Mouse (Mus musculus) E14TG2a.4 (cell line): ENCODE measurements around the gene Xpnpep2.

ENCODE experiments used
- H3K27me3 ChIP-seq: 2 replicates; pipeline ENCODE4 v1.6.1; 2014; ENCODE audit warnings: low read length, control low read depth; ENCODE audit not compliant: insufficient read depth
- H3K36me3 ChIP-seq: 2 replicates; pipeline ENCODE4 v1.6.1; 2014; ENCODE audit warnings: low read length, control low read depth; ENCODE audit not compliant: insufficient read depth
- H3K4me1 ChIP-seq: replicated peaks from 2 replicates; pipeline ENCODE4 v1.6.1; 2014; ENCODE audit warnings: low read depth, low read length, control low read depth
- H3K4me3 ChIP-seq: replicated peaks from 2 replicates; pipeline ENCODE4 v1.5.1; 2014; ENCODE audit warnings: mild to moderate bottlenecking, low read length
- H3K9me3 ChIP-seq: 2 replicates; pipeline ENCODE4 v1.6.1; 2014; ENCODE audit warnings: low read length, control low read depth
- CTCF ChIP-seq: conservative IDR thresholded peaks from 2 replicates; pipeline ENCODE4 v1.5.1; 2014; ENCODE audit warnings: low read length
- NANOG ChIP-seq: IDR thresholded peaks from 2 replicates; pipeline ENCODE4 v1.6.1; 2014; ENCODE audit warnings: borderline replicate concordance, low read length, mixed read lengths
- POU5F1 ChIP-seq: IDR thresholded peaks from 2 replicates; pipeline ENCODE4 v1.6.1; 2014; ENCODE audit warnings: low read length, borderline replicate concordance

The Xpnpep2 gene

DNA sequence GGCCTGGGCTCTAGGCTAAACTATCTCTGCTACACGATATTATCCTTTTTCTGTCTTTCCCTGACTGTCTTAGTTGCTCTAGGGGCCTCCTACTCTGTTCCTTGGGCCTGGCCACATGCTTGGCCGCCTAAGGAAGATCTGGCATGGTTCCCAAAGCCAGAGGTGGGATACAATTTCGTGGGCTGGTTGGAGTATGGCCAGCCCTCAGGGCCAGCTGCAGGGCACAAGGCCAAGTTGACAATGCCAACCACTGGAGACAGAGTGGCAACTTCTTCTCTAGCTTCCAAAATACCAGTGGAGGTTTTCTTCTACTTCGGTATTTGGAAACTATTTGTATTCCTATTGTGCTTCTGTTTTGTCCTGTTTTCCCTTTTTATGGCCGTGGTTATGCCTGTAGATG lies 26.2 kb upstream of the Xpnpep2 start:
- no peaks in the 10 kb centered on the region for H3K4me1 ChIP-seq
- no peak overlapping the region for H3K4me3 ChIP-seq
- TF ChIP-seq NANOG, result no peak
- no peak for TF ChIP-seq POU5F1
- TF ChIP-seq CTCF, result no peak
- H3K9me3 ChIP-seq, result no peaks in the 10 kb centered on the region
- H3K36me3 ChIP-seq, result no peaks in the 10 kb centered on the region
- H3K27me3 ChIP-seq, result peaks cover 22% of the 10 kb centered on the region

DNA sequence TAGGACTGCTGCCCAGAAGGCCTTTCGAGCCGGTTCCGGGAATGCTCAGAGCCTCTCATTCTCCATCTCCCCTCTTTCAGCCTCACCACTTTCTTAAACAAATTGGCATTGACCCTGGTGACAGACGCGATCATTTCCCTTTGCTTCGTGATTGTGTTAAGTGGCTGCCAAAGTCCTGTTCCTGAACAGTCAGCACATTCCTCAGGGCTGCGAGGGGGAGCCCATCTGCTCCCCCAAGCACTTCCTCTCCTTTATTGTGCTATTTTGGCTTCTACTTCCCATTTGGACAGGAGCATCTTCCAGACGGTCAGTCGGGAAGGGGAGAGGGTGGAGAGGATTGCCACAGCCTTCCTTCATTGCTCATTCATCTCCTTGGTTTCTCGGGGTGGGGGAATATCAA lies 16.4 kb upstream of the Xpnpep2 start:
- TF ChIP-seq NANOG, result no peak
- TF ChIP-seq CTCF, result no peak
- no peak for TF ChIP-seq POU5F1
- Histone ChIP-seq H3K27me3 (no peaks in the 10 kb centered on the region), H3K4me1 (peaks cover 7% of the 10 kb centered on the region), H3K9me3 (no peaks in the 10 kb centered on the region), H3K4me3 (no peak overlapping the region), H3K36me3 (no peaks in the 10 kb centered on the region)

DNA sequence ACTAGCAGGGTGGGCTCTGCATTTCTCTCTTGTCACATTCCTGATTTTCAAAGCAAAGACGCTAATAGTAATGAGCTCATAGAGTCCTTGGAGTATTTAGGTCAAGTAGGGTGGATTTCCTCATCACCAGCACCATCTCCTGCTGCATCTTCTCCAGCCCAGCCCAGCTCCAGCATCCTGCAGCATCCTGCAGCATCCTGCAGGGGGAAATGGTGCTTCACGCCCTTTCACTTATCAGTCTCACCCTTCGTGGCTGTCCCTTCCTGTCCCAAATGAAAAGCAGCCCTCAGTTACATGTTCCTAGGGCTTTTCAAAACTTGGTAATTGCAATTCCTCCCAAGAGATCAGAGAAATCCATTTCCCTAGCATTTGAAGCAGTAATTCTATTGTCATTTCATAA lies 15.0 kb upstream of the Xpnpep2 start:
- Histone ChIP-seq H3K9me3 (no peaks in the 10 kb centered on the region), H3K36me3 (no peaks in the 10 kb centered on the region), H3K4me1 (peaks cover 12% of the 10 kb centered on the region), H3K4me3 (no peak overlapping the region), H3K27me3 (no peaks in the 10 kb centered on the region)
- TF ChIP-seq CTCF (peak; percentile 22; the same call in 1 of the 2 replicates), NANOG (no peak), POU5F1 (no peak)

DNA sequence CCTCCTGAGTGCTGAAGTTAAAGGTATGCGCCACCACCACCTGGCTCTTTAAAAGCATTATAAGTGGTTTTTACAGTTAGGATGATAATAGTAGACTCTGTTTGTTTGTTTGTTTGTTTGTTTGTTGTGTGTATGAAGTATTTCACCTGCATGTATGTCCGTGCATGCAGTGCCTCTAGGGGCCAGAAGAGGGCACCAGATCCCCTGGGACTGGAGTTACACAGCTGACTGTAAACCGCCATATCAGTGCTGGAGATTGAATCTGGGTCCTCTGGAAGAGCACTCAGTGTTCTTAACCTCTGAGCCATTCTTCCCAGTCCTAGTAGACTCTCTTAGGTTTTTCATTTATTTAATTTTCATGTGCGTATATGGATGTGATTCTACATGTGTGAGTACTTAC lies 13.9 kb upstream of the Xpnpep2 start:
- Histone ChIP-seq H3K9me3 (no peaks in the 10 kb centered on the region), H3K36me3 (no peaks in the 10 kb centered on the region), H3K27me3 (no peaks in the 10 kb centered on the region), H3K4me3 (no peak overlapping the region), H3K4me1 (peaks cover 12% of the 10 kb centered on the region)
- TF ChIP-seq POU5F1 (no peak), NANOG (no peak), CTCF (peak; percentile 73)

DNA sequence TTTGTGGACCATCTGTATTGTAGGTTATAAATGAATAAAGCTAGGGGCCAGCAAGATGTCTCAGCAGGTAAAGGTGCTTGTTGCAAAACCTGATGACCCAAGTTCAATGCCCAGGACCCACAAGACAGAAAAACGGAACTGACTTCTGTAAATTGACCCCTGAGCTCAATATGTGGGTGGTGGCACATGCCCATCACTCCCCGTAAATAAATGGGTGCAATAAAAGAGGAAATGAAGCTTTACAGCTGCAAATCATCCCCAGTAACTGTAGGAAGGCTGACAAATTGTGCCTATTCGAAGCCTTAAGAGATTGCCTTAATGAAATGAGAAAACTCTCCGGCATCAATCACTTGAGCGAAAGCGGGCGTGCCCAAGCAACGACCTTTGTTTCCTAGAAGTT lies 11.9 kb upstream of the Xpnpep2 start:
- TF ChIP-seq NANOG, result no peak
- TF ChIP-seq POU5F1, result no peak
- TF ChIP-seq CTCF, result no peak
- H3K27me3 ChIP-seq, result no peaks in the 10 kb centered on the region
- peaks cover 12% of the 10 kb centered on the region for H3K4me1 ChIP-seq
- H3K36me3 ChIP-seq, result no peaks in the 10 kb centered on the region
- H3K4me3 ChIP-seq, result no peak overlapping the region
- no peaks in the 10 kb centered on the region for H3K9me3 ChIP-seq

DNA sequence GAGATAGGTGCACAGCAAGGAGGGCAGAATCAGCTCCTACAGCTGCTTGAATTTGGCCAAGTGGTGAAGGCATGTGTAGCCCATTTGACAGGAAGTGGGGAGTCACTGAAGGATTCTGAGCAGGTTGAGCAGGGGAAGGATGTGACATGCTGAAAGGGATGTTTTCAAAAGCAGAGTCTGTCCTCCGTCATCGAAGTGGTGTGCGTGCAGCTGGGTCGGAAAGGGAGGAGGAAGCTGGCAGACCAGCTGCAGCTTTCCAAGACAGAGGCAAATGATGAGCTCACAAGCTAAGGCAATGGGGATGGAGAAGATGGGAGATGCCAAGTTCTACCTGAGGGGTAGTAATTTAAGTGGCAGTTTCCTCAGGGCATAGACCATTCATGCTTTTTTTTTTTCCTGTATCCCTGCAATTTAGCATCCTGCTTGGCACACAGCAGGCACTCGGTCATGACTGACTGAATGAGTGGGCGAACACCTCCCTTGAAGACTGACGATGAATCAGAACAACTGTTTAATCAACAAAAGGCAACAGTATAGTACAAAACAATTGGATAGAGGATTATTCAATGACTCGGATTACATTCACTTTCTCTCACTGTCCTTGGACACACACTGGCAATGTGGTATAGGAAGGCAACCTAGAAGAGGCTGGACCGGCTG lies 9.9 kb upstream of the Xpnpep2 start:
- no peak overlapping the region for H3K4me3 ChIP-seq
- H3K27me3 ChIP-seq, result no peaks in the 10 kb centered on the region
- no peaks in the 10 kb centered on the region for H3K36me3 ChIP-seq
- no peaks in the 10 kb centered on the region for H3K9me3 ChIP-seq
- no peak for TF ChIP-seq CTCF
- peaks cover 12% of the 10 kb centered on the region for H3K4me1 ChIP-seq

DNA sequence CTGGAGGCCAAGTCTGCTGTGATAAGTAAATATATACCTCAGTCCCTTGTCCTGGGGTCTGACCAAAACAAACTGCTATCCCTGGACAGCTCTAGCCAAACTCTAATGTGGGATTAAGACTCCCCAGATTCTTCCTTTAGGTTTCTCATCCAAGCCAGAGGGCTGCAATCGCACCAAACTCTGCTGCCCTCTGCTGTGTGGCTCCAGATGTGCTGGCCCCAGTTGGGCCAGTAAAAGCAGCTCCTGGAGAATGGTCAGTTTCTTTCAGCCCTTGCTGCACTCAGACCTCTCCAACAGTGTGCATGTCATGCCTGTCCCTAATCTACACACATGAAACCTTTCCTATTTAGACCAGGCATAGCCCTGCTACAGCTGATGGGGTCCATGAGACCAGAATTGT lies 8.7 kb upstream of the Xpnpep2 start:
- TF ChIP-seq POU5F1, result no peak
- TF ChIP-seq CTCF, result peak; percentile 18; the same call in 1 of the 2 replicates
- H3K4me3 ChIP-seq, result no peak overlapping the region
- no peaks in the 10 kb centered on the region for H3K9me3 ChIP-seq
- H3K27me3 ChIP-seq, result no peaks in the 10 kb centered on the region
- H3K4me1 ChIP-seq, result peaks cover 12% of the 10 kb centered on the region
- H3K36me3 ChIP-seq, result no peaks in the 10 kb centered on the region

DNA sequence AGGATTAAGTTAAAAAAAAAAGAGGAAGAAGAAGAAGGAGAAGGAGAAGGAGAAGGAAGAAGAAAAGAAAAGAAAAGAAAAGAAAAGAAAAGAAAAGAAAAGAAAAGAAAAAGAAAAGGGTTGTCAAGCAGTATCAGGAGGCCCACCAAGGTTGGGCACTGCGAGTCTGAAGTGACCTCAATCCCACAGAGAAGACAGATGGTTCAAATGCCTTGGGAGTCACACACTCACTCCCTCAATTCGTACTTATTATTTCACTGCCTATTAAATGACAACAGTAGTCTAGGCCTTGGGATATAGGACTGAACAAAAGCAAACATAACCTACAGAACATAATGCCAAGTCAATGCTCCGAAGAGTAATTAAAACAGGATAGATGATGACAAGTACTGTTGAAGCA lies 5.3 kb upstream of the Xpnpep2 start:
- Histone ChIP-seq H3K9me3 (no peaks in the 10 kb centered on the region), H3K4me1 (peaks cover 2% of the 10 kb centered on the region), H3K27me3 (no peaks in the 10 kb centered on the region), H3K36me3 (no peaks in the 10 kb centered on the region), H3K4me3 (no peak overlapping the region)
- TF ChIP-seq NANOG (no peak), POU5F1 (no peak), CTCF (no peak)

DNA sequence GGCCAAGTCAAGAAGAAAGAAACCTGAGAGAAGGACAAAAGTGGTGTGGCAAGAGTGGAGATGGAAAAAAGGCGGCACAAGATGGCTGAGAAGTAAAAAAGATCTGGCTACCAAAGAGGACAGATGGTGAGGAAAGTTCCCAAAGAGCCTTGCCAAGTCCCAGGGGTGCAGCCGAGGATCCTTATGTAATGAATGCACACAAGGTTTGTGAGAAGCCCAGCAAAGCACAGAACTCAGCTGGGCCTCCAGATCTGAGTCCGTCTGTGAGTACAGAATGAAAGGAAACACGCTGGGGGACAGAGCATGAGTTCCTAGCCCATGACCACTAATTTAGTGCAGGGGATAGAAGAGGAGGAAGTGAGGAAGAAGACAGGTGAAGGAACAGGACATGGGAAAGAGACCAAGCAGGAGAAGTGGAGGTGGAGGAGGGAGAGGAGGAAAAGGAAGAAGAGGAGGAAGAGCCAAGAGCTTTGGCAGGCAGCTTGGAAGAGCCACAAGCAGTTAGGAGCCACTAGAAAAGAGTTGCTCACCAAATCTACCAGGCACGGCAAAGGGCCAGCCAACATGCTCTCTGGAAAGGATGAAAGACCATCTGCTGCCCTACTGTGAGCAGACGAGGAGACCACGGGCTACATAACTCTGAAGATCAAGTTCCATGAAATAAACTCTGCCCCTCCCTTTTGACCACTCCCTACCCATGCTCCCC lies 3.6 kb upstream of the Xpnpep2 start:
- TF ChIP-seq POU5F1 (no peak), NANOG (no peak), CTCF (no peak)
- Histone ChIP-seq H3K9me3 (no peaks in the 10 kb centered on the region), H3K27me3 (no peaks in the 10 kb centered on the region), H3K4me1 (peaks cover 15% of the 10 kb centered on the region), H3K36me3 (no peaks in the 10 kb centered on the region), H3K4me3 (no peak overlapping the region)
